Mouse (Mus musculus) kidney, adult 2 months (tissue): Measurements from ENCODE around the gene Rasa1.

Source experiments
- CTCF ChIP-seq: fragments of 200-500 bp; conservative IDR thresholded peaks from 2 replicates; pipeline ENCODE4 v1.5.1; 2011; ENCODE audit warnings: low read depth, mild to moderate bottlenecking, control low read depth, low read length, moderate library complexity, mixed read lengths; ENCODE audit not compliant: insufficient read depth, insufficient read length
- POLR2A ChIP-seq: fragments of 200-500 bp; IDR thresholded peaks from one replicate; pipeline ENCODE4 v1.6.1; 2011; ENCODE audit warnings: low read depth, low read length, control low read depth

DNA sequence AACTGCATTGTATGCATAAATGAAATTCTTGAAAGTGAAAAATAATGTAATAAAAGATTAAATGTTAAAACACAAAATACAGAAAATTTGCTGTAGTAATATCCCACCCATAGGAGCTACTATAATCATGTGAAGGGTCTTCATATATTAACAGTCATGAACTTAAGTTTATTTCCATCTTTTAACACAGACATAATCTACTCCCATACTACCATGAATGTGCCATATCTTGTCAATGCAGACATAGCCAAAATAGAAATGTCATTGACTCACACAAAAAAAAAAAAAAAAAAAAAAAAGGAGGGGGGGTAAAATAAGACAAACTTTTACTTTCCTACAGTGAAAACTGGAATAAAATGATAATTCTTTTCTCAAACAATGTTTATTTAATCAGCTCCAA, 6.3 kb downstream of the Rasa1 start:
- TF ChIP-seq CTCF (no peak), POLR2A (no peak)
